Comparison of ENCODE assay signal across 8 mouse cellular contexts in the genomic region with DNA sequence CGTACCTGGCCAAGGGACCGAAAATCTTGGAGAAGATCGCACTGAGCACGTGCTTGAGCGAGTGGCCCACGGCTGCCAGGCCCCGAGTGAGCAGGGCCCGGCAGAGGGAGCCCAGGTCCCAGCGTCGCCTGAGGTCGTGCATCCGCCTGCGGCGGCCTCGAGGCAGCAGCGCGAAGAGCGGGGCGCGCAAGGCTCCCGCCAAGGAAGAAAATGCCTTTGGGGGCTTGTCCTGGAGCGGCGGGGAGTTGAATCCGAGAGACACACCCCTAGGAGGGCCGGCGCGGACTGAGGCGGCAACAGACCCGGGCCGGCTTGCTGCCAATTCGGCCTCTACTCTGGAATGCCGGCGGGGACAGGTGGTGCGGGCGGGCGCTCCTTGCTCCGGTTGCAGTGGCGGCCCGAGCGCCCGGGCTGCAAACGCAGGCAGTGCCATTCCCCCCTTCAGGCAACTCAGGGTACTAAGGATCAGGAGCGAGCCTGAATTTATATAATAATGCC. TPM values are rescaled to one million over a fixed set of nuclear protein-coding genes. Genes with fewer than 3 reads are reported as not detected.
DNase-seq lines count a peak whose midpoint lies in the region; ATAC-seq lines count a peak whose summit lies in the region.
"Had no signal": no experiment of that assay in that cellular context is flagged by ENCODE, and none has a peak within 500 bp of the region (broad histone marks: within the 10 kb centered on the region; RNA-seq: fewer than 3 reads in every experiment).

No protein-coding gene starts in this region.

- H3K9ac ChIP-seq in heart, embryonic 15.5 days = peak overlapping the region; percentile 41

- H3K27ac ChIP-seq in heart, embryonic 15.5 days = no peak overlapping the region
- H3K27ac ChIP-seq: macrophage had no signal

- peak; percentile 31; the same call in 1 of the 2 replicates for ATAC-seq in heart, embryonic 15.5 days (replicated peaks; ENCODE audit: insufficient number of reproducible peaks, insufficient read depth, low FRiP score, low read depth)

- peaks cover 39% of the 10 kb centered on the region for H3K27me3 ChIP-seq in heart, embryonic 15.5 days

- H3K4me1 ChIP-seq in heart, embryonic 15.5 days (replicated peaks) = peaks cover 4% of the 10 kb centered on the region; the same call in 1 of the 2 replicates

- peak overlapping the region; percentile 57 for H3K4me3 ChIP-seq in heart, embryonic 15.5 days

- H3K9me3 ChIP-seq in heart, embryonic 15.5 days (replicated peaks) = no peaks in the 10 kb centered on the region

- WGBS in heart, embryonic 15.5 days = 14% methylated on average over 43 of the region's 43 CpGs

- peak; percentile 4 for DNase-seq in urinary bladder, postnatal 14 days (ENCODE audit: low spot score)
- DNase-seq in urinary bladder, postnatal 10 days (ENCODE audit: low spot score) = no peak
- peak; percentile 61 for DNase-seq in embryo, embryonic 10.5 days (ENCODE audit: low spot score)
- DNase-seq in kidney, postnatal 14 days = peak; percentile 41
- peak; percentile 15 to 40 for DNase-seq in lung, postnatal 4 days
- DNase-seq in right cerebral cortex, postnatal 4 days = peak; percentile 42

- H3K4me2 ChIP-seq in heart, embryonic 15.5 days = peak overlapping the region; percentile 91

- H3K36me3 ChIP-seq in heart, embryonic 15.5 days = no peaks in the 10 kb centered on the region

RNA-seq across cellular contexts. Expression of a gene that starts 0.4 kb away (rescaled TPM):
- 8.8 and 9.3 TPM in 2 replicates for polyA plus RNA-seq in heart, embryonic 15.5 days (2015; fragmentation: Nextera tagmentation; extraction: Ambion mirVana)
- polyA plus RNA-seq: macrophage had no signal
